Mouse (Mus musculus) T-helper 2 cell (primary cell): ENCODE data around the gene Cbfb.
"Not testable (repeated sequence)": the region's sequence is repeated elsewhere in the genome, so short reads cannot be mapped to it uniquely, and the experiment has no call there.

ENCODE experiments used
- in situ Hi-C: fragments of 300-600 bp; cut with MboI, MseI; formaldehyde crosslinking; loops from one replicate; pipeline ENCODE4 v1.15.1; 2025; ENCODE audit warnings: high pct_unique_total_duplicates

The Cbfb gene

DNA sequence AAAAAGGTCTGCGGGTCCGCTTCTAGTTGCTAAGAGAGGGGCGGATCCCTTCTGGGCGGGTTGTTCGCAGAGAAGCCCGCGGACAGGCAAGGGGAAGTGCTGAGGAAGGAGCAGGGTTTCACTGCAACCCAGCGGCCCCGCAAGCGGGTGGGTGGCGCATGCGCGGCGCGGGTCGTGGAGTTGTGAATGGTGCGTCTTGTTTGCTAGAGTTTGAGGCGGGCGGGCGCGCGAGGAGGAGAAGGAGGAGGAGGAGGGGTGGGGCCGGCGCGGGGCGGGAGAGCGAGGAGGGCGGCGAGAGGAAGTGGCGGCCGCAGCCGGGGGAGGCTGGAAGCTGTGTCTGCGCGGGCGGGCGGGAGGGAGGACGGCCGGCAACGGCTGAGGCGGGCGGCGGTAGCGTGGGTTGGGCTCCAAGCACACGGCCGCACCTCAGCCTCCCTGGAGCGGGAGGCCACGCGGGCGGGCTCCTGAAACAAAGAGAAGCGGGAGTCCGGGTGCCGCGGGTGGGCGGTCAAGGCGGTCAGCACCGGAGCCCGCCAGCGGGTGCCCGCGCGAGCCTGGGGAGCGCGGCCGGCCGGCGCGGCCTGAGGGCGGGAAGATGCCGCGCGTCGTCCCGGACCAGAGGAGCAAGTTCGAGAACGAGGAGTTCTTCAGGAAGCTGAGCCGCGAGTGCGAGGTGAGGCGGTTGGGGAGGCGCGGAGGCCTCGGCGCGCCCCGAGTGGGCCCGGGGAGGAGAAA, at the start of gene Cbfb:
Cbfb (plus strand) TSS at position 294 of the 735 bp plus-strand sequence.
- in situ Hi-C loops: loop anchor here (5.0 kb wide), 1 partner anchor 57 kb away; the partner anchor contains the start of gene D230025D16Rik

DNA sequence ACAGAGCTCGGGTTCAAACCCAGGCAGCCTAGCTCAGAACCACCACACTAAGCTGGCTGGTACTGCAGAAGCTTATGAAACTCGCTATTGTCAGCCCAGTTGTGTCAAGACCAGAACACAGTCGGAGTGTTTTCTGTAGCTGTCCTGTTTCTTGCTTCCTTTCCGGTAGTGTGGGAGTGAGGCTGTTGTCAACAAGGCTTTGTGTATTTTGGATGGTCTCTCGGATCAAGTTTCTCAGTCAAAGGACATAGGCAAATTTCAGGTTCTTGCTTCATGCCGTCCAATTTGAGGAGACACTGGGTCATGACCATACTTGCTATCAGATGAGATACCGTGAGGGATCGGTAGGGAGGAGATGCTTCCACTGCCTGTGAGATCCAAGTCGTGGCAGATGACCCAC, 40.6 kb upstream of the Cbfb start:
- in situ Hi-C loops: no loop called here

GRCm38 (mm10) chr8:105131509-105131908, 39.0 kb upstream of the Cbfb start, which contains the start of gene Ces4a:
TSS of gene Ces4a (plus strand) at chr8:105131800.
- in situ Hi-C loops: no loop called here

DNA sequence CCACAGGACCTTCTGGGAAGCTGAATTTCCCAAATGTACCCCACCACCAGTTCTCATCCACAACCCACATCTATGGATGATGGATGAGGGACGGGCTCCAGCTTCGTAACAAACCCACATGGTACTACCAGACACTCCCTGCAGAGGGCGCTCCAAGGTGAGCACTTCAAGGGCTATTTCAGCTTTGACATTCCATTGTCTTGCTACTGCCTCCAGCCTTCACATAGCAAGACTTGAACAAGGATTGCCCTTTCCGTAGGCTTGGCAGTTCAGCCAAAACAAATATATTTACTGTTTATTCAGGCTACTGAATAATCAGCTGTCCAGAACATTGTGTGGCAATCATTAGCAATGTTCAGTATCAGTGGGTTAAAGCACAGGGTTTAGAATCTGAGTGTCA, 32.1 kb upstream of the Cbfb start:
- in situ Hi-C loops: no loop called here

GRCm38 (mm10) chr8:105142395-105142794, 28.1 kb upstream of the Cbfb start:
- in situ Hi-C loops: no loop called here

GRCm38 (mm10) chr8:105151654-105152053, 18.8 kb upstream of the Cbfb start:
- in situ Hi-C loops: no loop called here

DNA sequence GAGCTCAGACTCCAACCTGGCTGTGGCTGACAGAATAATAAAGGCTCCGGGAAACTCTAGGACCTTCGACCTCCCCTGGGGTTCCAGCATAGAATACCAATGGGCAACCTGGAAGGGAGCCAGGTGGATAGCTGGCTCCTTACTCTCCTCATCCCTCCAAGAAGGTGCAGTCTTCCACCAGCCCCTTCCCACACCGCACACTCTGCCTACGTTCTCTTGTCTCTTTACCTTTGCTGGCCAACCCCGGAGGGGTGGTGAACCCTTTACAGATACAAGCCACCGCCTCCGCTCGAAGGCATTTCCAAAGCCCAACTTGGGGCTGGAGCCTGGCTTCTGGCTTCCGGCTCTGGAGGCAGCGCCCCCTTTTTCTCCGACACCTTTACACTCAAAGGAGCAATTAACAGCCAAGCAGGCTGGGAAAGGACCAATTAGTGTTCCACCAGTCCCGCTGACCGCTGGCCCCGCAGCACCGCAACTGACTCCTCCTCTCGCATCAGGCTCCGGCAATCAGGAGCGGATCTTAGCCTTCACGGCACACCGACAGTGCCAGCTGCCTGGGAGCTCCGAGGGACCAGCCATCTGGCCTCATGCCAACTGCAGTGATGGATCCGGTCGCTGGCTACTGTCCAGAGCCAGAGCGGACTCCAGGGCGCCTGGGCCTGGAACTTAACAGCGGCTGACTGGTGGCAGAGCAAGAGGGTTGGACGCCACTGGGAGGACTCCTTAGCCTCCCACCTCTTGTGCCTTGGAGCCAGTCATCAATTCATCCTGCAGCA, 17.7 kb upstream of the Cbfb start:
- in situ Hi-C loops: no loop called here

GRCm38 (mm10) chr8:105154316-105154715, 16.2 kb upstream of the Cbfb start:
- in situ Hi-C loops: no loop called here

GRCm38 (mm10) chr8:105155091-105155745, 15.3 kb upstream of the Cbfb start:
- in situ Hi-C loops: no loop called here

- in situ Hi-C loops: no loop called here
Measured at GRCm38 (mm10) chr8:105157555-105157954, 12.9 kb upstream of the Cbfb start.

DNA sequence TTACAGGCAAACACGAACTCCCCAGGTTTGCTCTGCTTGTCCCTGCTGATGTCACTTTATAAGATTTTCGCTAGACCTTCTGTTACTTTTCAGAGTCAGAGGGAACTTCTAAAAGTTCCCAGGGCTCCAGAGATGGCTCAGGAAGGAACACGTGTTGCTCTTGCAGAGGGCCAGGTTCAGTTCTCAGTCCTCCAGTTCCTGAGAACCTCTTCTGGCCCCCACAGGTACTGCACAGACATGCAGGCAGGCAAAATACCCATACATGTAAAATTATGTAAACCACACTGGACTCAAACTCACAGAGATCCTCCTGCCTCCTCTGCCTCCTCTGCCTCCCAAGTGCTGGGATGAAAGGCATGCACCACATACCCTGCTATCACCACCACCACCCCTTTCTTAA, 12.4 kb upstream of the Cbfb start:
- in situ Hi-C loops: no loop called here

DNA sequence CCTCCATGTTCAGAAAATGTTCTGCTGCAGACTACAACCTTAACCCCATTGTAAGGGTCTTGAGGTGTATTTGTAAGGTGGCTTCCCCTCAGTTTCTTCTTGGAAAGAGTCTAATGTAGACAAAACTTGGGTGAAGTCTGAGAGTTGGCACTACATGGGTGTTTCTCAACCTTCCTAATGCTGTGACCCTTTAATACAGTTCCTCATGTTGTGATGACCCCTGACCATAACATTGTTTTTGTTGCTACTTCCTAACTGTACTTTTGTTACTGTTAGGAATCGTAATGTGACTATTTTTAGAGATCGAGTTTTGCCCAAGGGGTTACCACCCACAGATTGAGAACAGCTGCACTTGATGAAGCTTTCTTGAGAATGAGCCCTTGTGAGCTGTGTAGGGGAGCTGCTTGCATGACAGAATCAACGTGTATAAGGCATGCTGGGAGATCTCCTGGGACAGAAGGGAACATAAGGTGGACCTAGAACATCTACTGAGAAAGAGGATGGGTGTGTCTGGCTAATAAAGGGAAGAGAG, 9.3 kb upstream of the Cbfb start:
- in situ Hi-C loops: no loop called here

- in situ Hi-C loops: no loop called here
Measured at GRCm38 (mm10) chr8:105164272-105164902, 6.1 kb upstream of the Cbfb start.

- in situ Hi-C loops: no loop called here
Measured at GRCm38 (mm10) chr8:105165191-105165590, 5.3 kb upstream of the Cbfb start.

- in situ Hi-C loops: no loop called here
Measured at GRCm38 (mm10) chr8:105167116-105167515, 3.4 kb upstream of the Cbfb start.

GRCm38 (mm10) chr8:105169582-105169981, 892 bp upstream of the Cbfb start:
- in situ Hi-C loops: no loop called here

- in situ Hi-C loops: loop anchor here (5.0 kb wide), 1 partner anchor 57 kb away; the partner anchor contains the start of gene D230025D16Rik
Measured at GRCm38 (mm10) chr8:105170041-105170380, 463 bp upstream of the Cbfb start.

DNA sequence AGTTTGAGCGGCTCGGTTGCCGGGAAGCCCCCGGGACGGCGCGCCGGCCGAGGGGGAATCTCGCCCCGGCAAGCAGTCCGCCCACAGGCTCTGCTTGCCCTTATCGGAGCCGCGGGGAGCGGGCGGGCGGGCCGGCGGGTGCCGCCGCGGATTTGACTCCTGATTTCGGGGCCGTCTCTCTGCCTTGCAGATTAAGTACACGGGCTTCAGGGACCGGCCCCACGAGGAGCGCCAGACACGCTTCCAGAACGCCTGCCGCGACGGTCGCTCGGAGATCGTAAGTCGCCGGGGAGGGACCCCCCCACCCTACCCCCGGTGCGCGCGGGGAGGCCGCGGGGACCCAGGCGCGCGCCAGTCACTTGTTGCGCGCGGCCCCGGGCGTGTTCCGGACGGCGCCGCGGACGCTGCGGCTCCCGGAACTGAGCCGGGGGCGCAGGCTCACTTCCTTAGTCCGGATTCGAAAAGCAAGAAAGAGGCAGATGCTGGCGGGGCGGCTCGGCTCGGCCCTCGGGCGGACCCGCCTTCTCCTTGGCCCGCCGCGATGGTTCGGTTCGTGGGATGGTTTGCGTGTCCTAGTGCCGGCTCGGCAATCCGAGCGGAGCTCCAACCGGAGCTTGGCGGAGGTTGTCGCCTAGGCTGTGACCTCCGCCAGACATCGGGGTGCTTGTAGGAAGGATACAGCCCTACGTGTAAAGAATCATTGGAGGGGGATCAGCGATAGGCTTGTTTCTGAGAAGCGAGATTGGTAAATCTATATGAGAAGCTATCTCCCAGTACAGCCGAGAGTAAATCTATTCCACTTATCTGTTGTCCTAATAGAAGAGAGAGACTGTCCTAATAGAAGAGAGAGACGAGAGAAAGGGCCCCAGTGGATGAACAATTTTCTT, 885 bp downstream of the Cbfb start:
- in situ Hi-C loops: loop anchor here (5.0 kb wide), 1 partner anchor 56 kb away; the partner anchor contains the start of gene D230025D16Rik

DNA sequence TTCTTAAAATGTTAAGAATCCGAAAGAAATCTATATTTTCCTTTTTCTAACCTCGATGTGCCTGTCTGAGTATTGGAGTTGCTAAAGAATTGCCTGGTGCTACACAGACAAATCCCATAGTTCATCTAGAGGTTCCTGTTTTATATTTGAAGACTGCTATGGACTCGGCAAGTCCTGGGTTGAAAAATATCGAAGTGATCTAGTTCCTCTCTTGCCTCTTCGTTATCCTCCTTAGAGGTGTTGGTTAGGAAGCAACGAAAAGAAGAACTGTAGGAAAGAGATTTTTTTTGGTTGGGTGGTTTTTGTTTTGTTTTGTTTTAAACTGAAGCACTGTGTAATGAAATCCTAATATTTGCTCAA, 1.5 kb downstream of the Cbfb start:
- in situ Hi-C loops: loop anchor here (5.0 kb wide), 1 partner anchor 55 kb away; the partner anchor contains the start of gene D230025D16Rik

- in situ Hi-C loops: not testable (repeated sequence)
Measured at GRCm38 (mm10) chr8:105175287-105175686, 4.8 kb downstream of the Cbfb start.
